Mouse (Mus musculus): ENCODE measurements at regions not wholly inside any gene's neighbourhood (a gene's known extent, or its start where the extent isn't known, plus 50 kb on each side); places are given as distances from the start of the nearest gene placed in this dataset.
"Not testable (repeated sequence)": the region's sequence is repeated elsewhere in the genome, so short reads cannot be mapped to it uniquely, and the experiment has no call there.

DNA sequence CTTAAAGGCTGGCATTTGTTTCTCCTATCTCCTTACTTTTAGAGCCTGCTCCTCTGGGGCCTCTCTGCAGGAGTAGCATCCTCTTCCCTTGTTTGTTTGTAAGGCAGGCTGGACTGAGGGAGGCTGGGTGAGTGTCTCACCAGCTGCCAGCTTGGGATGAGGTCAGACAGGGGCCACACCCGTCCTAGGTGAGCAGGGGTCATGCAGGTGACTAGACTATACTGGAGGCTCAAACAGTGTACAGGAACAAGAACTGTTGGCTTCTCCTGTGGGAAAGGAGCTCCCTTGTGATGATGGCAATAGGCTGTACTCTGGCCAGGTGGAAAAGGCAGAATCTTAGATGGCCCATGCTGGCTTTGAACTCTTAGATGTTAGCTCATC is 230.4 kb downstream of the Bcl11a start:
- Histone ChIP-seq H3K4me3 (ENCODE audit: insufficient read depth, low read length) (no peak overlapping the region), H3K4me1 (ENCODE audit: control insufficient read depth, insufficient read depth, low read length) (no peaks in the 10 kb centered on the region), H3K27ac (ENCODE audit: insufficient read depth, low read length) (no peak overlapping the region)
- TF ChIP-seq POLR2A (IDR thresholded peaks at IDR 0.05; ENCODE audit: low read depth, low read length) (no peak), CTCF (IDR thresholded peaks at IDR 0.05; ENCODE audit: borderline replicate concordance, insufficient read depth, low read length) (no peak)

DNA sequence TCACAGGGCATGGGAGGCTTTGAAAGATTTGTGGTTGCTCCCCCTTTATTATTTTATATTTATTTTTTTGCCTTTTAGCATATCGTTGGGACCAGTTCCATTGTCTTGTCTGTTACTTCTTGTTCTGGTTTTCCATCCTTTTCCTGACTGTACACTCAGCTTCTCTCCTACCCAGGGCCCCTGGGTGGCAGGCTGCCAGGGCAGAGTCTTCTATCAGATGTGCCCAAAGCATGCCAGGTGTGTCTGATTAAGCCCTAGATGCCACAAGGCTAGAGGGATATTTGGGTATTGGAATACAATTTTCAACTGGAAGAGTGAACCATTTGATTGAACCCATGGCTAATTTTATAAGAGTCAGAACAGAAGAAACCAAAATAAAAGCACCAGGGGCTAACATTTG is 236.2 kb downstream of the Bcl11a start:
- H3K4me1 ChIP-seq (ENCODE audit: control insufficient read depth, insufficient read depth, low read length), result no peaks in the 10 kb centered on the region
- H3K27ac ChIP-seq (ENCODE audit: insufficient read depth, low read length), result no peak overlapping the region
- TF ChIP-seq CTCF (IDR thresholded peaks at IDR 0.05; ENCODE audit: borderline replicate concordance, insufficient read depth, low read length), result no peak
- TF ChIP-seq POLR2A (IDR thresholded peaks at IDR 0.05; ENCODE audit: low read depth, low read length), result no peak
- no peak overlapping the region for H3K4me3 ChIP-seq (ENCODE audit: insufficient read depth, low read length)

DNA sequence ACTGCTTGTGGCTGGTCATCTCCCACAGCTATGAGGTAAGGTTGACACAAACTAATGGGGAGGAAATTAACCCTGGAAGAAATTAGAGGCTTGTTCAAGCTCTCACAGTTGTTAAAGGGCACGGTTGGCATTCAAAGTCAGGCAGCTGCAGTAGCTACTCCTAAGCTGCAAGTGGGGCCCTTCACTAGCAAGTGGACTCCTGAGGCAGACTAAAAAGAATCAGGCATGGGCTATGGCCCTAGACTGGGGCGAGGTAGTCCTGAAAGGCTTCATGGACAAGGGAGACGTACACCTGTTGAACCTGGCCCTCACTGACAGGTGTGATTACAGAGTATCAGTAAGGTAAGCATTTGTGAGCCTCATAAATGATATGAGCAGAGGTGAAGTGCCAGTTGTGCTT is 237.7 kb downstream of the Bcl11a start:
- Histone ChIP-seq H3K4me1 (ENCODE audit: control insufficient read depth, insufficient read depth, low read length) (no peaks in the 10 kb centered on the region), H3K4me3 (ENCODE audit: insufficient read depth, low read length) (no peak overlapping the region), H3K27ac (ENCODE audit: insufficient read depth, low read length) (no peak overlapping the region)
- TF ChIP-seq POLR2A (IDR thresholded peaks at IDR 0.05; ENCODE audit: low read depth, low read length) (no peak), CTCF (IDR thresholded peaks at IDR 0.05; ENCODE audit: borderline replicate concordance, insufficient read depth, low read length) (no peak)

DNA sequence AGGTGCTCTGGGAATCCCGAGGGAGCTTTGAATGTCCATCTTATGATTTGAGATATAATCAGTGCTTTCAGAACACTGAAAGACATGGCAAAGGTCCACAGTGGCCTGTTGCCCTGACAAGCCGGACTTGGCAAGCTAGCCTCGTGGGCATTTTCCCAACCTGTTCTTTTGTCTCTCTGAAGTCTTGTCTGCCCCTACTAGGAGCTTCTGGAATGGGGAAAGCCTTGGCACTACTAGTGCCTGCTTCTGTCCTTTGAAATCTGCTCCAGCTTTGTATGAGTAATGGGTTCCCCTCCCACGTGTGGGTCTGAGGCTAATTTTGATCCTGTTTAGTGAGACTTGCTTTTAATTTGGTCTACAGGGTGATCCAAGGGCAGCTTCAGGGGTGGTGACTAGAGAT is 238.3 kb downstream of the Bcl11a start:
- TF ChIP-seq POLR2A (IDR thresholded peaks at IDR 0.05; ENCODE audit: low read depth, low read length), result no peak
- no peak for TF ChIP-seq CTCF (IDR thresholded peaks at IDR 0.05; ENCODE audit: borderline replicate concordance, insufficient read depth, low read length)
- Histone ChIP-seq H3K4me3 (ENCODE audit: insufficient read depth, low read length) (no peak overlapping the region), H3K4me1 (ENCODE audit: control insufficient read depth, insufficient read depth, low read length) (no peaks in the 10 kb centered on the region), H3K27ac (ENCODE audit: insufficient read depth, low read length) (no peak overlapping the region)

DNA sequence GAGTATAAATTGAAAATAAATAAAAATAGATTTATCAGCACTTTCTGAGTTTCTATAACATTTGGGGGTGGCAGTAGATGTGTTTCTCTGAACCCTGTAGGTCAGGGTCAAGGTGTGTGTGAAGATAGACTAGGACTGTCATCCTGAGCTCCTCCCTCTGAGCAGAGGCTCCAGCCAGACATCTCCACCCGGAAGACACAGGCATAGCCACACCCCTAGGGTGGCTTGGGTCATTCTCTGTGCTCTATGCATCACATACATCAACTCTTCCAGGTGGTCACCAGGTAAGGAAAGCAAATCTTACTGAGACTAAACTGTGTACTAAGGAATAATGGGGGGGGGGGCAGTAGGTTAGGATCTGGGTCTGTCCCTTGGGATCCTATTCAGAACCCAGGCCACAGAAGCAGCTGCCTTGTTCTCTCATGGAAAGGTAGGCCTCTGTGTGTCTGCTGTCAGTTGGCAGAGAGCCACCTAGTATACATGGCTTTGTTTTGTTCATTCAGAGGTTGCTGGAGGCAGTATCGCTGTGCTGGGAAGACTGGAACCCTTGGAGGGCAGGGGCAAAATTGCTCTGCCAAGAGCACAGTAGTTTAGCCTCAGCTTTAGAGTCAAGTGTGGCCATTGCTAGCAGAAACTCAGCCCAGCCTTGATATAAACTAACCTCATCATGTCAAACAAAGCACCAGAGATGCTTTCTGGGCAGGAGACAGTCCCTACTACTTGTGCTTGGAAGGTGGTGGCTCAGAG is 240.3 kb downstream of the Bcl11a start:
- no peak overlapping the region for H3K27ac ChIP-seq (ENCODE audit: insufficient read depth, low read length)
- H3K4me1 ChIP-seq (ENCODE audit: control insufficient read depth, insufficient read depth, low read length), result no peaks in the 10 kb centered on the region
- no peak for TF ChIP-seq POLR2A (IDR thresholded peaks at IDR 0.05; ENCODE audit: low read depth, low read length)
- no peak for TF ChIP-seq CTCF (IDR thresholded peaks at IDR 0.05; ENCODE audit: borderline replicate concordance, insufficient read depth, low read length)
- no peak overlapping the region for H3K4me3 ChIP-seq (ENCODE audit: insufficient read depth, low read length)

DNA sequence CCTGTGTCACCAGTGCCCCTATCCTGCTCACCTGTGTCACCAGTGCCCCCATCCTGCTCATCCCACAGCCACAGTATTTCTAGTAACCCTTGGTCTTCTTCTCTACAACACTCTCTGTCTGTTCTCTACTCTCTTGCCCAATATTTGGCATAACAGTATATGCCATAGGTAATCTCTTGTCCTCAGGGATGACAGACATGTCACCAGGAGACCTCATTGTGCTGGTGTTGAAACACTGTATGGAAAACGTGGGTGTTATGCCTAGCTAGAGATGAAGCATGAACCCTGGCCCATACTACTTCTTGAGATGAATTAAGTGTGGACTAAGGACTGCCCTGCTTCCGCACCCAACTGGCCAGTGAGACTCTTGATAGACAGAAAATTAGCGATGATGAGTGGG is 241.4 kb downstream of the Bcl11a start:
- no peak overlapping the region for H3K4me3 ChIP-seq (ENCODE audit: insufficient read depth, low read length)
- TF ChIP-seq CTCF (IDR thresholded peaks at IDR 0.05; ENCODE audit: borderline replicate concordance, insufficient read depth, low read length) (no peak), POLR2A (IDR thresholded peaks at IDR 0.05; ENCODE audit: low read depth, low read length) (no peak)
- no peaks in the 10 kb centered on the region for H3K4me1 ChIP-seq (ENCODE audit: control insufficient read depth, insufficient read depth, low read length)
- H3K27ac ChIP-seq (ENCODE audit: insufficient read depth, low read length), result no peak overlapping the region

DNA sequence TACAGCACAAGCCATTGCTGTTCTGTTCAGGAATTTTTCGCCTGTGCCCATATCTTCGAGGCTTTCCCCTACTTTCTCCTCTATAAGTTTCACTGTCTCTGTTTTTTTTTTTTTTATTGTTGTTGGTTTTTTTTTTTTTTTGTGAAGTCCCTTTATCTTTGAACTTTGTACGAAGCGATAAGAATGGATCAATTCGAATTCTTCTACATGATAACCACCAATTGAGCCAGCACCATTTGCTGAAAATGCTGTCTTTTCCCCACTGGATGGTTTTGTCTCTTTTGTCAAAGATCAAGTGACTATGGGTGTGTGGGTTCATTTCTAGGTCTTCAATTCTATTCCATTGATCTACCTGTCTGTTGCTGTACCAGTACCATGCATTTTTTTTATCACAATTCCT is 244.6 kb downstream of the Bcl11a start:
- H3K27ac ChIP-seq (ENCODE audit: insufficient read depth, low read length), result not testable (repeated sequence)

DNA sequence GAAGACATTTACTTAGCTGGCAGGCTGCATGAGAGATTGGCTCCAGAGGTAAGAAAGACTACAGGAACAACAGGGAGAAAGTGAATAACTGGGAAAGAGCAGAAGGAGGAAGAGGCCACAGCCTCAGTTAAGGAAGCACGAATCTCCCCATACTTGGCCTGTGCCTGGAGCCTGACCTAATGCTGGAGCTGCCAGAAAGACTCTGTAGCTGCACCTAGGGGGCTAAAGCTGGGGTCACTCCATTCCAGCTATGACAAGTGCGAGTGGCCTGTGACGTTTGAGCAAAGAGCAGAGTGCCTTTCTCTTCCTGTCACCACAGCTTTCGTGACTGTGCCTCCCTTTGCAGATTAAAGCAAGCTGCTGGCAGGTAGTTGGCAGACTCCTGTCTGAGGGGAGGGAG is 250.6 kb downstream of the Bcl11a start:
- H3K4me1 ChIP-seq (ENCODE audit: control insufficient read depth, insufficient read depth, low read length), result no peaks in the 10 kb centered on the region
- H3K27ac ChIP-seq (ENCODE audit: insufficient read depth, low read length), result no peak overlapping the region
- no peak for TF ChIP-seq CTCF (IDR thresholded peaks at IDR 0.05; ENCODE audit: borderline replicate concordance, insufficient read depth, low read length)
- no peak for TF ChIP-seq POLR2A (IDR thresholded peaks at IDR 0.05; ENCODE audit: low read depth, low read length)
- no peak overlapping the region for H3K4me3 ChIP-seq (ENCODE audit: insufficient read depth, low read length)

More for the DNA sequence above, 244.6 kb downstream of the Bcl11a start:
- H3K4me1 ChIP-seq (ENCODE audit: control insufficient read depth, insufficient read depth, low read length); H3K4me3 ChIP-seq (ENCODE audit: insufficient read depth, low read length): not testable (repeated sequence)

DNA sequence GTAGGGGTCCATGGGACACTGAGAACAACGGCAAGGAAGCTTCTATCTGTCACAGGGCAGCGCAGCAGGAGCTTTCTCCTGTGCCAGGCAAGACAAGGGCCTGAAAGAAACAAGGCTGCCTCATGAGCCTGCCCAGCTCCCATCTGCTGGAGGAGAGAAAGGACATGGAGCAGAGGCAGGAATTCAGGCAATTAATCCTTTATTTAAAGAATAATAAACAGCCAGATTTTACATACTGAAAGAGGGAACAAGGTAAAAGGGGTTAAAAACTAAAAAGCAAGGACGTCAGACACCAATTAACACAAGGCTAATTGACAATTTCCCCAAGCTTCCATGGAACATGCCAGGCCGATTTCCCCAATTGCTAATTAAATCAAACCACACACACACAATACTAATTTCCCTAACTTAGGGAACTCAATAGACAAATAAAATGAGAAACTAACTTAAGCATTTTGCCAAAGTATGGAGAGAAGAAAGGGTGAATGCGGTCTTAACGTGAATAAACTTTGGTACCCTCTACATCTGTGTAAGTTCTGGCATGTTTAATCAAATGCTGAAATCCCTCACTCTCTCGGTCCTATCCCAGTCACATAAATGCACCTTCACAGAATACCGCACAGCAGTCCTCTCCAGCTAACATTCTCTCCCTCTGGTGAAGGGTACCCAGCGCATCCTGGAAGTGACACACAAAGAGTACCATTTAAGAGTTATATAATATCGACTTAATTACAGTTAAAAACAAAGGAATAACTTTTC is 252.7 kb downstream of the Bcl11a start:
- TF ChIP-seq POLR2A (IDR thresholded peaks at IDR 0.05; ENCODE audit: low read depth, low read length), result no peak
- TF ChIP-seq CTCF (IDR thresholded peaks at IDR 0.05; ENCODE audit: borderline replicate concordance, insufficient read depth, low read length), result no peak

DNA sequence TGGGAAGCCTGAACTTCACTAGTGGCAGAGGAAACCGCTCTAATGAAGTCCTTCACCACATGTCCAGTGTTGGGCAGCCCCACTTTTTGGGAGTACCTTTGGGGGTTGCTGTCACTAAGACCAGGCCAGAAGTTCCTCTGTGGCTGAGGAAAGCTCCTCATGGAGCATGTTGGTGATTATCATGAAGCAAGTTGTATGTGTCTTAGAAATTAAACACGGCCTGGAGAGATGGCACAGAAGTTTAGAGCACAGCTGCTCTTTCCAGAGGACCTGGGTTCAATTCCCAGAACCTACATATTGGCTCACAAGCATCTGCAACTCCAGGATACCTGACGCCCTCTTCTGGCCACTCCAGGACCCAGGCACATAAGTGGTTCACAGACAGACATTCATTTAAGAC is 254.4 kb downstream of the Bcl11a start:
- TF ChIP-seq CTCF (IDR thresholded peaks at IDR 0.05; ENCODE audit: borderline replicate concordance, insufficient read depth, low read length) (no peak), POLR2A (IDR thresholded peaks at IDR 0.05; ENCODE audit: low read depth, low read length) (no peak)
- H3K4me3 ChIP-seq (ENCODE audit: insufficient read depth, low read length), result no peak overlapping the region
- H3K27ac ChIP-seq (ENCODE audit: insufficient read depth, low read length), result no peak overlapping the region
- H3K4me1 ChIP-seq (ENCODE audit: control insufficient read depth, insufficient read depth, low read length), result no peaks in the 10 kb centered on the region

More for the DNA sequence above, 252.7 kb downstream of the Bcl11a start:
- H3K4me1 ChIP-seq (ENCODE audit: control insufficient read depth, insufficient read depth, low read length), result no peaks in the 10 kb centered on the region
- H3K4me3 ChIP-seq (ENCODE audit: insufficient read depth, low read length), result no peak overlapping the region
- H3K27ac ChIP-seq (ENCODE audit: insufficient read depth, low read length), result no peak overlapping the region

Data from embryonic fibroblast, embryonic 13.5 days (primary cell).